Mouse (Mus musculus) heart, embryonic 10.5 days (tissue): ENCODE results near the gene Pitpnm2. TPM values are rescaled to one million over a fixed set of nuclear protein-coding genes. Genes with fewer than 3 reads are reported as not detected.

Source experiments
- polyA plus RNA-seq: library from polyadenylated mRNA; unstranded; fragments of >200 nt; fragmentation: Nextera tagmentation; extraction: Ambion mirVana; gene quantifications from 2 replicates; pipeline ENCODE4 v1.2.1, GENCODE M21; 2016

Gene Pitpnm2
- polyA plus RNA-seq, 1 experiment from 2014 or later = 4.8 TPM

Other genes with a start within 250 kb of the Pitpnm2 start
- 54.0 and 61.4 TPM in 2 replicates for gene Vps37b, start 217.5 kb downstream of the Pitpnm2 start, polyA plus RNA-seq
- gene Abcb9, start 154.0 kb downstream of the Pitpnm2 start, polyA plus RNA-seq = 0.89 and 2.4 TPM in 2 replicates
- gene Ogfod2, start 137.5 kb downstream of the Pitpnm2 start, polyA plus RNA-seq = 19.6 and 20.1 TPM in 2 replicates
- gene Arl6ip4, start 133.7 kb downstream of the Pitpnm2 start, polyA plus RNA-seq = 86.9 and 116 TPM in 2 replicates
- gene Mphosph9, start 78.2 kb upstream of the Pitpnm2 start, polyA plus RNA-seq = 15.6 and 20.5 TPM in 2 replicates
- 22.1 and 22.9 TPM in 2 replicates for gene 2810006K23Rik, start 78.3 kb upstream of the Pitpnm2 start, polyA plus RNA-seq
- 34.4 and 43.7 TPM in 2 replicates for gene Cdk2ap1, start 113.3 kb upstream of the Pitpnm2 start, polyA plus RNA-seq
- gene Sbno1, start 176.2 kb upstream of the Pitpnm2 start, polyA plus RNA-seq = 74.4 and 80.5 TPM in 2 replicates
- gene Kmt5a, start 190.2 kb upstream of the Pitpnm2 start, polyA plus RNA-seq = 49.6 and 54.5 TPM in 2 replicates
- gene Rilpl2, start 228.6 kb upstream of the Pitpnm2 start, polyA plus RNA-seq = 13.3 and 18.3 TPM in 2 replicates
- 25.5 and 26.8 TPM in 2 replicates for gene Snrnp35, start 233.4 kb upstream of the Pitpnm2 start, polyA plus RNA-seq